ENCODE assay signal across 8 mouse cellular contexts in genomic region chr3:107036458-107037039, GRCm38 (mm10). TPM values are rescaled to one million over a fixed set of nuclear protein-coding genes. Genes with fewer than 3 reads are reported as not detected.
DNase-seq lines count a peak whose midpoint lies in the region; ATAC-seq and TF ChIP-seq lines count a peak whose summit lies in the region.

No protein-coding gene starts in this region.

- DNase-seq in heart, adult 18-20 months: peak; percentile 3 to 27
- DNase-seq in heart, adult 8-10 months (ENCODE audit: low spot score): no peak
- DNase-seq in brain, embryonic 14.5 days (ENCODE audit: low read depth): peak; percentile 79
- DNase-seq in frontal cortex, postnatal 10 days (ENCODE audit: low spot score in 2 of 2): peak; percentile 25 to 41
- DNase-seq in kidney, postnatal 0 days (ENCODE audit: low spot score): peak; percentile 6
- DNase-seq in spleen, postnatal 36 days (ENCODE audit: low spot score in 2 of 2): peak; percentile 16 to 29
- no peak for DNase-seq in ovary, adult 18-20 months (ENCODE audit: low spot score)

- ATAC-seq in kidney, postnatal 0 days (replicated peaks; ENCODE audit: low FRiP score, low read depth): peak; percentile 40

- peak overlapping the region; percentile 53 for H3K9ac ChIP-seq in kidney, postnatal 0 days (ENCODE audit: low read depth, low read length)

- TF ChIP-seq POLR2A in brain, embryonic 14.5 days (IDR thresholded peaks at IDR 0.05; ENCODE audit: borderline replicate concordance, extremely low read depth, insufficient read depth, insufficient read length, poor library complexity, severe bottlenecking): no peak

- H3K27ac ChIP-seq in kidney, postnatal 0 days: no peak overlapping the region
- no peak overlapping the region for H3K27ac ChIP-seq in macrophage

- H3K36me3 ChIP-seq in kidney, postnatal 0 days (ENCODE audit: insufficient read depth, low read length): no peaks in the 10 kb centered on the region
- no peaks in the 10 kb centered on the region for H3K36me3 ChIP-seq in macrophage (ENCODE audit: inconsistent target)

- no peaks in the 10 kb centered on the region for H3K9me3 ChIP-seq in kidney, postnatal 0 days (replicated peaks; ENCODE audit: low read length)

- peak overlapping the region; percentile 62 for H3K4me3 ChIP-seq in kidney, postnatal 0 days (replicated peaks; ENCODE audit: low read depth, low read length)
- peak overlapping the region; percentile 44 for H3K4me3 ChIP-seq in macrophage (ENCODE audit: inconsistent target)

- peaks cover 5% of the 10 kb centered on the region for H3K27me3 ChIP-seq in kidney, postnatal 0 days (ENCODE audit: insufficient read depth, low read length)

- no peaks in the 10 kb centered on the region for H3K4me1 ChIP-seq in kidney, postnatal 0 days (replicated peaks; ENCODE audit: insufficient read depth, low read length)

- peaks cover 30% of the 10 kb centered on the region for H3K79me2 ChIP-seq in macrophage (ENCODE audit: inconsistent target)

- peak overlapping the region; percentile 98 for H3K4me2 ChIP-seq in kidney, postnatal 0 days (ENCODE audit: low read length)

- WGBS in kidney, postnatal 0 days: under 1% methylated on average over 48 of the region's 55 CpGs
- under 1% methylated on average over 55 of the region's 55 CpGs for WGBS in macrophage (ENCODE audit: missing documents)

- TF ChIP-seq CTCF in brain, embryonic 14.5 days (IDR thresholded peaks at IDR 0.05; ENCODE audit: borderline replicate concordance, extremely low read depth, insufficient read depth, insufficient read length): no peak
- TF ChIP-seq CTCF in kidney, postnatal 0 days (IDR thresholded peaks at IDR 0.05; ENCODE audit: low read depth): no peak

RNA-seq across cellular contexts. Expression of gene Kcna3, which starts 0.6 kb away (rescaled TPM):
- total RNA-seq in heart, adult 18-20 months (2021): under 1 TPM; 0.22 to 0.64 TPM
- total RNA-seq in heart, adult 8-10 months (2022): under 1 TPM; 0.27 to 0.69 (median 0.34) TPM
- 9.9 and 10.0 TPM in 2 replicates for polyA plus RNA-seq in brain, embryonic 14.5 days (2012; rRNA removed)
- 0.59 and 0.73 TPM in 2 replicates for polyA plus RNA-seq in kidney, postnatal 0 days (2015; fragmentation: Nextera tagmentation; extraction: Ambion mirVana)
- 10 to 100 TPM in 9 of 26 experiments, 1 to 10 TPM in 14, under 1 TPM in 2, not detected in 1; 0.42 to 34.6 (median 3.2) TPM for total RNA-seq in macrophage (2018; cell fraction: chromatin; rRNA removed)
- total RNA-seq in macrophage (2018; cell fraction: cytosol; rRNA removed): 10 to 100 TPM in 2 of 26 experiments, 1 to 10 TPM in 8, under 1 TPM in 16; 0.33 to 13.5 (median 0.75) TPM
- total RNA-seq in macrophage (2018; cell fraction: nucleus; rRNA removed): 10 to 100 TPM in 9 of 26 experiments, 1 to 10 TPM in 17; 1.9 to 31.2 (median 5.4) TPM
- 0.11 to 0.72 TPM (median 0.15 TPM) in 3 replicates for polyA plus RNA-seq in macrophage (2018)

Comparison
In these comparisons a context has a peak if more than half of its experiments do, and no peak if none do; other contexts are left out.
1. DNase-seq: peak in heart, adult 18-20 months (2 of 2), brain, embryonic 14.5 days (single experiment), frontal cortex, postnatal 10 days (2 of 2), kidney, postnatal 0 days (single experiment) and spleen, postnatal 36 days (2 of 2); none in heart, adult 8-10 months (single experiment) and ovary, adult 18-20 months (single experiment).